Mouse (Mus musculus) layer of hippocampus, postnatal 14 days (tissue): ENCODE data around the gene Ddx47. TPM values are rescaled to one million over a fixed set of nuclear protein-coding genes. Genes with fewer than 3 reads are reported as not detected.
A peak's percentile ranks its signal among the peaks of the same experiment; 100 is the strongest.

Experiments
- DNase-seq, 2 experiments: peaks; one replicate each; pipeline ENCODE4 v3.0.0; 2021 to 2022; ENCODE audit warnings: low spot score in 2 of 2, mixed read lengths in 1 of 2
- total RNA-seq, 2 experiments: library from RNA; stranded (reverse); gene quantifications; 2 replicates each; pipeline ENCODE4 v1.2.3; 2021

Ddx47 gene
- total RNA-seq, 2 experiments from 2014 or later = 54.4 to 55.3 TPM

DNA sequence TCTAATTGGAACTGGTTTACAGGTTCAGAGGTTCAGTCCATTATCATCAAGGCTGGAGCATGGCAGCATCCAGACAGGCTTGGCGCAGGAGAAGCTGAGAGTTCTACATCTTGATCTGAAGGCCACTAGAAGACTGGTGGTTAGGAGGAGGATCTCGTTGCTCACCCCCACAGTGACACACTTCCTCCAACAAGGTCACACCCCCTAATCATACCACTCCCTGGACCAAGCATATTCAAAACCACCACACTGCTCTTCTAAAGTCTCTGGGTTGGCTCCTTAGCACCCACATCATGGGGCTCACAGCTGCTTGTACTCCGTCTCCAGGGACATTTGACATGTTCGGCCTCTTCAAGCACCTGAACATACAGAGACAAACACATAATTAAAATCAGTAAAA lies 9.4 kb upstream of the Ddx47 start:
- DNase-seq = no peak

DNA sequence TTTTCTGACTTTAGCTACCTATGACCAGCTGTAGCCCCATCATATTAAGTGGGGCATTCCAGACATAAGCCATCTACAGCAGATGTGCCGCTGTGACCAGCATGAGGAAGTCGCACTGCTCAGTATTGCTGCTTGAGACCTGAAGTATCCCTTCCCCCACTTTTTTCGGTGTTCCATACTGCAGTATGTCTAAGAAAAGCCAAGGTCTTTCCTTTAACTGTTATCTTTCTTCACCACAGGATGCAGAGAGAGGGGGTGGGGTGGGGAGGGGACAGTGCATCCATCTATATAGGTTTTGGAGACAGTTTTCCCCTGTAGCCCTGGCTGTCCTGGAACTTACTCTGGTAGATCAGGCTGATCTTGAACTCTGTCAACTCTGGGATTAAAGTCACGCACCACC lies 5.0 kb upstream of the Ddx47 start:
- DNase-seq = no peak

DNA sequence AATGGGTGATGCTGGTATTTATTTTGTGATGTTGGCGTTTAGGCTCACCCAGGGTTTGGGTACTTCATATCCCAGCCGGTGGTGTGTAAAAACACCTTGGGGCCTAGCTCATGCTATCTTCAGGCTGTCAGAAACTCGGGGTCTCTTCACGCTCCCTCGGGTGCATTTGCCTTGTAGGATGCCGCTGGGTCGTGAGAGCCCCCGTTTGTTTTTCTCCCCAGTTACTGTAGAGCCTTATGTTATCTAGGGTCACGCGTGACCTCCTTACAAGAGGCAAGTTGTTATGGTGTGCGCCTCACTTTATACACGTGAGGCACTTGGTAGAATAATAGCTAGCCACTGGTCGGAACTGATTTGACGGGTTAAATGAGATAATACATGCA lies 313 bp downstream of the Ddx47 start:
- no peak for DNase-seq

DNA sequence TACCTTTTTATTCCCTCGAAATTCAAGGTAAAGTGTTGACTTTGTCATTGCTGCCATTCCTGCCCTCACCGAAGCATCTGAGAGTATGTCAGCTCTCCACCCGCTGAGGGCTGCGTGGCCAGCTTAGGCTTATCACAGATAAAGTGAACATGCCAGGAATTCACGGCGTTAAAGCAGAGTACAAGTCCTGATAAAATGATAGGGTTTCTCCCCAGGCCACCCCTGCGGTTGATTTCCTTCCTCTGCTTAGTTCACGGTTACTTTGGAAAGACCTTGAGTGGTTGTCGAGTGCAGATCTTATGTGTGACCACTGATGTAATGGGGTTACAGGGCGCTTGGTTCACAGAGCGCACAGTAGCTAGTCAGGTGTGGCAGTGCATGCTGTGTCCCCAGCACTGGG lies 5.8 kb downstream of the Ddx47 start:
- no peak for DNase-seq

DNA sequence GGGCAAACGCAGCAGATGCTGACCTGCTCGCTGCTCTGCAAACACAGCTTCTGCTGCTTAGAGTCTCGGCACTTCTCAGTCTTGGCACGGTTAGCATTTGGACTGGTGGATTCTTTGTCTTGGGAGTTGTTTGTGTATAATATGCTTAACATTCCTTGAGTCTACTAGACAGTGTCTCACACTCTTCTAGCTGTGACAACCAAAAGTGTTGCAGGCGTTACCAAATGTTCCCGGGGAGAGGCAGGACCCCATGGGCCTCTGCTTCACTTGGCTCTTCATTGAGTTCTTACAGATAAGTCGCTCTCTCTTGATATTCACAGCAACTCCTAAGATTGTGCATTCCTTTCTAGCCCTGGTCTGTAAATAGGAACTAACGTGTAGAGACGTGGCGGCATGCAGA lies 8.2 kb downstream of the Ddx47 start:
- DNase-seq = no peak

DNA sequence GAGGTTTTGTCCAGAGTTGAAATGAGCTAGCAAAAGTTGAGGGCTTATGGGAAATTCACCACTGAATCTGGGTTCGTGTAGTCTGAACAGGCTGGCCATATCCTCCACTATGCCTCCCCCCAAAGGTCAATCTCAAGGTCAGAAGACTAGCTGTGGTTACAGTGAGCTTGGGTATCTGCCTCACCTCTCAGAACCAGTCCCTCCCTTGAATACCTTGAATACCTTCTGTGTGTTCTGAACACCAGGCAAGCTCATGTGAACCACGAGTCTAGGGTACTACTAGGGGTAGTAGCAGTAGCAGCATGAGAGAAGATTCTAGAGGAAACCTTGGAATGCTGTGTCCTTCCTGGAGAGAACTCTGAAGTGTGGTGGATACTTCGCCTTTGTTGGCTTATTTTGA lies 10.2 kb downstream of the Ddx47 start:
- no peak for DNase-seq

DNA sequence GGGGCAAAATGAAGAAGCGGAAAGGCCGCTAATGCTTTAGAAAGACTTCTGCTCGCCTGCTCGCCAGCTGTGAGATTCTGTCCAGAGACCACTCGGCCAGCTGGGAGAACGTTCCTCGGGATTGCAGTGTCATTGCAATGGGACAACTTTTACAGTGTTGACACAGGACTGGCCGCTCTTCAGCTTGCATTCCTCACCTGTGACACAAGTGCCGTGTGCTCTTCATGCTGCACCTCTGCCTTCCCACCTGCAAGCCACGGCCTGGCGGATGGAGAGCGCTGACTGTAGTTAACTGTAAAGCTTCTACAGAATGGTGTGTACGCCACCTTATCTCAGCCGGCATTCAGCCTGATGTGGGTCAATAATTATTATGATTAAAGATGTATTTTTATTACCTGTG lies 12.0 kb downstream of the Ddx47 start:
- no peak for DNase-seq

DNA sequence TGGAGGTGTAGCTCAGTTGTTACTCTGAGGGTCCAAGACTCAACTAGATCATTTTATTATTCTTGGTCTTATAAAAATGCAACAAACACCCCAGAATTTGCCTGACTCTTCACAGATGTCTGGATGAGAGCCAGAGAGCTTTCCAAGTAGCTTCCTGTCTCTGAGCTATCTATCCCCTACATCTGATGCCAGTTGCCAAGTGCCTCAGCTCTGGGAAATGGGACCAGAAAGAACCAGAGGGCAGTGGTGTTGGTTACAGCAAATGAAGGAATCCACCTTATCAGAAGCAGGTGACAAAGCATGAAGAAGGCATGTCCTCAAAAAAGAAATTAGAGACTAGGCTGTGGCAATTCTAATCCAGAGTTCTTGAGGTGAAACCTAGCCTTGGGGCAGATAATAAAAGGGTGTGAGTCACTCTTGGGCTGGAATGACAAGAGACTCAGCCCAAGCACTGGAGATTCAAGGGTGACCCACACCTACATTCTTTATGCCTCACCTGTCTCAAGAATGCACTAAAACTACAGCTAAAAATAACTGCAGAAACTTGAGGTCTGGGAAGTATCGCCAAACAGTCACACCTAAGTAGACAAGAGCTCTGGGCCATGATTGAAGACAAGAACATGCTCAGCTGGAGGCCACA lies 13.5 kb downstream of the Ddx47 start:
- DNase-seq = no peak

DNA sequence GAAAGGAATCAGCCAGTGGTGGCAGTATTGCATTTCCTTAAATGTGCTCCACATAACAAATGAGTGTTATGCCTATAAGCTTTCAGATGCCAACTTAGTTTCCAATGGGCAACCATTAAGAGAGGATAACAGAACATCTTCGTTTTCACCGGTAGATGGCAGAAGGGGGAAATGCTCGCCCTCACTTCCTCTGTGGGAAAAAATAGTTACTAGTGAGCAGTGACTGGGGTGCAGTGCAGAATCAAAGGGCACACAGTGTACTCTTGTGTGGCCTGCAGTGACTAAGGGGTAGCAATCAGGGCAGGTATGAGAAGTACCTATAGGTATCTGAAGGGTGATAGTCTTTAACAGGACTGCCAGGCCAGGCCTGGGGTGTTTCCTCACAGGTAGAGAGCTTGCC lies 14.8 kb downstream of the Ddx47 start:
- peak; percentile 25 to 52 for DNase-seq

DNA sequence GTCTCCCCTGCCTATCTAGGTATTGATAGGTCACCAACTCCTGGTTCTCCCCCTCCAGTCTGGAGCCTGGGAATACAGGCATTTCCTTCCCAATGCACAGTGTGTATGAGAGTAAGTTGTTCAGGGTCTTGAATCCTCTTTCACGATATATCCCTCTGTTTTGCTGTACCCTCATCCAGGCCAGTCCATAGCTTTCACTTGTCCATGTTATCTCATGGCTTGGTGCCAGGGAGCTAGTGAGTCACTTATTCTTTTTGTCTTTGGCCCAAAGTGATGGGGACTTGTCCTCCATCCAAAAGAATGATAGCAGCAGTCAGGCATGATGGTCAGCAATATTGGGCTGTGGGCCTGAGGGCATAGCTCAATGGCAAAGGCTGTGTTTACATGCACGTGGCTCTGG lies 15.3 kb downstream of the Ddx47 start:
- DNase-seq = no peak

DNA sequence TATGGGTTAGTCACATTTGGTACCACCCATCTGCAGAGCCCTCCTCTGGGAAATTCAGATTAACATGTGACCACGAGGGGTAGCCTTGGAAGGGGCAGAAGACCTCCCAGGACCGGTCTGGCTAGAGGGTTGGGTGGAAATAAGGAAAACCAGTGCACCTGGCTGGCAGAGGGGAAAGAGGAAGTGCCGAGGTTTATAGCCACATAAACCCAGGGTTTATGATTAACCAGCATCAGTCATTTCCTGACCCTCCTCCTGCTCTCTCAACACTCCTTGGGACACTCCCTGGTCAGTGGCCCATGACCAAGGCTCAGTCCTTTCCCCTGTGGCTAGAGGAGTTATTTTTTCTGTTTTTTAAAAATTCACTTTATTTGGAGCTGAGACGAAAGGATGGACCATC lies 17.8 kb downstream of the Ddx47 start:
- no peak for DNase-seq

DNA sequence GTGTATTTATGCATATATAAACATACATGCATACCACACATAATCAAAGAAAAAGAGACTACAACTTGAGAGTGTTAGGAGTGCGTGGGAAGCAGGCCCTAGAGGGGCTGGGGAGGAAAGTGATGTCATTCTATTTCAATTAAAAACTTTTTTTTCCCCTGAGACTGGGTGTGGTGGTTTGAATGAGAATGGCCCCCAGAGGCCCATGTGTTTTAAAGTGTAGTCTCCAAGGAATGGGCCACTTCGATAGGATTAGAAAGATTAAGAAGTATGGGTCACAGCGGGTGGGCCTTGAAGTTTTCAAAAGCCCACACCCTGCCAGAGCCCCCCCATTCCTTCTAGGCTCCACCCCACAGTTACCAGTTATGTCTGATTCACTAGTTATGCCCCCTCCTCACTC lies 27.3 kb downstream of the Ddx47 start:
- DNase-seq = no peak

DNA sequence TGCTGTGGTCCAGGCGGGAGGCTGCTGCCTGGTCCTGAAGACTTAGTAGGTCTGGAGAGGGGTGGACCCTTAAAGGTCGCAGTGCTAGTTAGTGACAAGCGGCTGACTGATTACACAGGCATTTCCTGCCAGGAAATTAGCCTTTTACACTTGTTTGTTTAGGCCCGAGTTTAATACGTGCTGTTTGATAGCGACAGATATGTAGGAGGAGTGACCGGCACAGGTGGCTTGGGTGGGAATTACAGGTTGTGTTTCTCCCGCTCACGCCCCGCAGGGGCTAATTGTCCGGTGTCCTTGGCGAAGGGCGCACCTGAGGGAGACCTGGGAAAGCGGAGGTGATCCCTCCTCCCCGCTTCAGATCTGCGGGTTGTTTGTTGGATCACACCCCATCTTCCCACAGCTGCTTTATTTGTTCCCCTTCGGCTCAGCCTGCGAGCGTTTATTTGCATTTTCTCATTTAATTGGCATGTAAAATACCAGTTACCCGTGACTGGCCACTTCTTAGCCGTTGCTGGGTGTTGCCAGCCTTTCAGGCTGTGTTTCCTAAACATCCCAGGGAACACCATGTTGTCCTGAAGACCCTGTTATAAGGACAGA lies 29.0 kb downstream of the Ddx47 start:
- no peak for DNase-seq

DNA sequence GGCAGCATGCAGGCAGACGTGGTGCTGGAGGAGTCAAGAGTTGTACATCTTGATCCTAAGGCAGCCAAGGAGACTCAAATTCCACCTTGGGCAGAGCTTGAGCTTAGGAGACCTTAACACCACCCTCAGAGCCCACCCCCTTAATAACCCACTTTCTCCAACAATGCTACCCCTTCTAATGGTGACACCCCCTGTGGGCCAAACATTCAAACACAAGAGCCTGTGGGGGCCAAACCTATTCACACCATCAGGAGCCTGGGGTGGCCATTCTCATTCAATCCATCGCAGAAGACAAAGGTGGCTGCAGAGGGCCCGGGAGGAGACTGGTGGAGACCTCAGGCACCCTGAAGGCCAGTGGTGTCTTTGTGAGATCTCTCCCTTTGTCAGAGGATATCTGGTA lies 30.5 kb downstream of the Ddx47 start:
- no peak for DNase-seq

DNA sequence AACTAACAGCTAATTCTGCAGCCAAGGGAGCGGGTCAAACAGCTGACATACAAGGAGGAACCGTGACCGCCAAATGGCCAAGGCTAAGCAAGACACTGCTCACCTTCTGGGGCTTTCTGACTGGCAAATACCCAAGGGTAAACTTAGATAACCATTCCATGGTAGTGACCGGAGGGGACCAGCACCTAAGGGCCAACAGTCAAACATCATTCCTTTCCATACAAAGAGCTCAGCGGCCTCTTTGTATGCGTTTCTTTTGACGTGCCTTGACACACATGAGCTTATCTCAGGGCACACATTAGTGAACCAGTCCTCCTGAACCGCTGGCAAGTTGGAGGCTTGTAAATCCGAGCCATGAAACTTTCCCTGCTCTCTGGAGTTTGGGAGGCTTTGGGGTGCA lies 35.9 kb downstream of the Ddx47 start:
- no peak for DNase-seq

DNA sequence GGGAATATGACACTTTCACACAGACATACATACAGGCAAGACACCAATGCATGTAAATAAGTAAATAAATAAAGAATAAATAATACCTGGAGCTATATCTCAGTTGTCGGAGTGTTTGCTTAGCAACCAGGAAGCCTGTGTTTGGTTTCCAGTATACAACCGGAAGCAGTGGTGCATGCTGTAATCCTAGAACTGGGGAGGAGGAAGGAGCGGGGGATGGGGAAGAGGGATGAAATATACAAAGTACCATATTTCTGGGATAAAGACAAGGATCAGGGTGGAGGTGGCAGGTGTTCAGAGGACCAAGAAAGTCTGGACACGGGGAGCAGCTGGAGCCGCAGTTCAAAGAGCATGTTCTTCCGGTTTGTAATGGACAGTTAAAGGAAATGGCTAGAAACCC lies 37.1 kb downstream of the Ddx47 start:
- DNase-seq = no peak

DNA sequence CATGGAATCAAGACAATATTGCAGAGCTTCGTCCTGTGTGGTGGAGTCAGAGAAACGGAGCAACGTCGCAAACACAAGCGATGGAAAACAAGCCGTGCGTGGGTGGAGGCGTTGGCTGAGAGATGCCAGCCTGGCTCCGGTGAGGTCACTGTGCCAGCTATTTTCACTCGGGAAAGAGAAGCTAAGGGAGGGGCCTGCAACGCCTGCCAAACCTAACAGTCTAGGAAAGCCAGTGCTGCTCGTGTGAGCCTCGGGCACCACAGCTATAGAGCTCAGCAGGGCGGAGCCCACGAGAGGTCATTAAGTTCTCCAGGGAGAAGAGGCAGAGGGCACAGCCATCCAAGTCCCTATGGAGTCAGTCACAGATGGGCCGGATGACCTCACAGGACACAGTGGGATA lies 37.5 kb downstream of the Ddx47 start:
- peak; percentile 9 to 24 for DNase-seq

DNA sequence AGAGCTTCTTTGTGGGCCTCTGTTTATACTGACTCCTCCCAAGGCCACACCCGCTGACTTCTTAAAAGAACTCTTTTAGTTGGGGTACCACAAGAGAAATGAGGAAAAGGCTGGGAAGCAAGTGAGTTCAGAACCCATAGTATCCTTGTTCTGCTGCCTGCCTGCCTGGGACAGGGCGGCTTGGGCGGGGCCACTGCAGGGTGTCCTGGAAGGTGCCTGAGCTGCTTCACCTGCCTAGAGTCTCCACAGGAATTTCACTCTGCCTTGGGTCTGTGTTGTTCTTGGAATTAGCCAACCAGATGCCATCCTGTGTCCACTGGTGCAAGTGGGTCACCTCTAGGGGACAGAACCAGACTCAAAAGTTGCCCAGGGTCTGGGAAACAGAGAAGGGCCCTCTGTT lies 42.4 kb downstream of the Ddx47 start:
- DNase-seq = no peak

DNA sequence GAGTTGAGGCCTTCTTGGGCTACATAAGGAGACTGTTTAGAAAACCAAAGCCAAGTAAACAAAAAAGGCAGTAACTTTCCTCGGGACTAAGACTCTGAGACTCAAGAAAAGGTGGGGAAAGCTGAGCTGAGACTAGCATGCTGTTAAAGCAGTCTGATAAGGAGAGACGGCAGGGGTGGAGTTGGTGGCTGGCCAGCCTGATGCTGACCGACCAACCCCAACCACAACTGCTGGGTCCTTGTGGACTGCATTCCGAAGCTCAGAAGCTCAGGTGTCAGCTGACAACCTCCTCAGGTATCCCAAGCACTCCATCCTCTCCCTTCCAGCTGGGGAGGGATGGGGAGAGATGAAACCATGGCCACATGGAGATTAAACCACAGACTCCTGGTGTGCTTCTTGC lies 44.5 kb downstream of the Ddx47 start:
- no peak for DNase-seq

DNA sequence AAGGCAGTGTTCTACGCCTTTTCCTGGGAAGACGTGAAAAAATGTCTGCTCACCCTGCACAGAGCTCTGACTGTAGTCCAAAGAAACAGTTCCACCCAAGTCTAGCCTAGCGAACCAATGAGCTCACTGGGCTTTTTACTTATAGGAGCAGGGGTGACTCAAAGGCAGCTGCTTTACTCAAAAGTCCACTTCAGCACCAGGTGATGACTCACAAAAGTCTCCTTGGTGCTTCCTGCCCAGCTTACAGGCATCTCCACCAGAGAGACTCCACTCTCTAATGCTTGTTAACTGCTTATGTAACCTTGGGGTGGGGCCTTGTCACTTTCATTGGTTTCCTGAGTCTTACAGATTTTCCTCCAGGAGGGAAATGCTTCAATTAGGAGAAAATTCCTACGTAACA lies 49.3 kb downstream of the Ddx47 start:
- DNase-seq = no peak

DNA sequence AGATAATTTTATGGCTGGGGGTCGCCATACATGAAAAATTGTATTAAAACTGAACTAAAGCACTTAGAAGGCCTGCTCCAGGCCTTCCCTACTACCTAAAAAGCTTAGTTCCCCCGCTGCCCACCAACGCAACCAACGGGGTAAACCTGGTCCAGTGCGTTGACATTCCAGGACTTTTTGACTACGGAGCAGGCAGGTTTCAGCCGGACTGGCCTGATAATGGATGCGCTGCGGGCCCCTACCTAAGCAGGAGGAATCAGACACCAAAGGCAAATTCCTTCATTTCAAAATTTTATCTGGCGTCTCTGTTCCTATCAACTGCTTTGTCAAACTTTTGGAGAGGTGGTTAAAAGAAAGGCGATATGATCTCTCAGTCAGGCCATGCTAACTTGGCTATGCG lies 53.2 kb downstream of the Ddx47 start:
- DNase-seq = no peak

DNA sequence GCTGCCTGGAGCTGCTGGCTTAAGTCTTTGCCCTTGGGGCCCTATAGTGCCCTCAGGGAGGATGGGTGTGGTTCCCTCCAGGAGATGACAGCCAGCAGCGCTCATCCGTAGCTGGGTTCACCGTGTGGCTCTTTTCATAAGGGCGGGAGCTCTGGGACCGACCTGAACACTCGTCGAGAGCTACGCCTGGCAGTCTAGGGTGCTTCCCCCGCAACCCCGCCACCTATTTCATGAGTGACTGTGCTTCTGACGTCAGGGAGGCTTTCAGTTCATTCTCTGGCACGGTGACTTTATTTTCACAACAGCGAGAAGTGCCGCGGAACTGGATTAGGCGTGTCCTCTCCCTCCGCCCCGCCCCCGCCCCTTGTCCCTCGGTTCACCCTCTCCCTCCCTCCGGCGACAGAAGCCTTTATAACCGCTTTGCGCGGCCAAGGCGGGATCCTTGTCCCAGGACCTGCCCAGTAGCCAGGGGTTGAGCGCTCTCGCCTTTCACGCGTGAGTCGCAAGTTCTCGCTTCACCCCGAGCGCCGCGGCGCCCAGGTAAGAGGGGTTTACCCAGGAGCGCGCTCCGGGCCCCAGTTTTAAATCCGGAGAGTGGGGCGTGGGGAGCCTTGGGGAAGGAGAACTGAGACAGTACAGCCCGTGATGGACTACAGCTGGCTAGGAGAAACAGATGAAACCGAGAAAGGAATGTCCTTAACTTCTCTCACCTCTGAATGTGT lies 54.0 kb downstream of the Ddx47 start, which contains the start of gene Gprc5a:
Gprc5a (plus strand) TSS at position 416 of the 722 bp plus-strand sequence.
- DNase-seq = no peak
